Mouse (Mus musculus): ENCODE results near the gene S1pr1. TPM values are rescaled to one million over a fixed set of nuclear protein-coding genes. Genes with fewer than 3 reads are reported as not detected.

The S1pr1 gene
- total RNA-seq, 2 experiments from 2014 or later = 49.3 to 56.3 TPM

GRCm38 (mm10) chr3:115714049-115714435 lies 830 bp downstream of the S1pr1 start:
- intact Hi-C loops (cut with DNase I) = loop anchor here (2.0 to 5.0 kb wide), 2 partner anchors 52 to 173 kb away; partner anchors contain the start of gene Dph5
- DNase-seq (ENCODE audit: extremely low spot score in 1 of 2, low spot score in 2 of 2) = no peak

GRCm38 (mm10) chr3:115713417-115714048 lies 1.3 kb downstream of the S1pr1 start:
- intact Hi-C loops (cut with DNase I) = loop anchor here (2.0 to 5.0 kb wide), 2 partner anchors 51 to 173 kb away; partner anchors contain the start of gene Dph5
- DNase-seq (ENCODE audit: extremely low spot score in 1 of 2, low spot score in 2 of 2) = no peak

GRCm38 (mm10) chr3:115712808-115713200 lies 2.1 kb downstream of the S1pr1 start:
- peak; percentile 73 to 78 for DNase-seq (ENCODE audit: extremely low spot score in 1 of 2, low spot score in 2 of 2)
- intact Hi-C loops (cut with DNase I) = loop anchor here (5.0 kb wide), 1 partner anchor 51 kb away; no protein-coding TSS in a partner anchor

- no peak for DNase-seq (ENCODE audit: extremely low spot score in 1 of 2, low spot score in 2 of 2)
- intact Hi-C loops (cut with DNase I) = loop anchor here (5.0 kb wide), 1 partner anchor 50 kb away; no protein-coding TSS in a partner anchor
Measured at GRCm38 (mm10) chr3:115711924-115712807, 2.7 kb downstream of the S1pr1 start.

- peak in 1 of 2 experiments; percentile 34 for DNase-seq (ENCODE audit: extremely low spot score in 1 of 2, low spot score in 2 of 2)
- intact Hi-C loops (cut with DNase I) = loop anchor here (5.0 kb wide), 1 partner anchor 49 kb away; no protein-coding TSS in a partner anchor
Measured at GRCm38 (mm10) chr3:115711393-115711792, 3.5 kb downstream of the S1pr1 start.

- intact Hi-C loops (cut with DNase I) = loop anchor here (5.0 kb wide), 1 partner anchor 48 kb away; no protein-coding TSS in a partner anchor
- DNase-seq (ENCODE audit: extremely low spot score in 1 of 2, low spot score in 2 of 2) = no peak
Measured at GRCm38 (mm10) chr3:115710051-115710450, 4.8 kb downstream of the S1pr1 start.

GRCm38 (mm10) chr3:115709118-115709574 lies 5.7 kb downstream of the S1pr1 start:
- DNase-seq (ENCODE audit: extremely low spot score in 1 of 2, low spot score in 2 of 2) = no peak
- intact Hi-C loops (cut with DNase I) = no loop called here

GRCm38 (mm10) chr3:115706736-115707135 lies 8.1 kb downstream of the S1pr1 start:
- no peak for DNase-seq (ENCODE audit: extremely low spot score in 1 of 2, low spot score in 2 of 2)
- intact Hi-C loops (cut with DNase I) = no loop called here

GRCm38 (mm10) chr3:115704254-115704908 lies 10.5 kb downstream of the S1pr1 start:
- DNase-seq (ENCODE audit: extremely low spot score in 1 of 2, low spot score in 2 of 2) = no peak
- intact Hi-C loops (cut with DNase I) = no loop called here

GRCm38 (mm10) chr3:115703720-115704119 lies 11.2 kb downstream of the S1pr1 start:
- DNase-seq (ENCODE audit: extremely low spot score in 1 of 2, low spot score in 2 of 2) = no peak
- intact Hi-C loops (cut with DNase I) = no loop called here

- no peak for DNase-seq (ENCODE audit: extremely low spot score in 1 of 2, low spot score in 2 of 2)
- intact Hi-C loops (cut with DNase I) = no loop called here
Measured at GRCm38 (mm10) chr3:115702089-115702488, 12.8 kb downstream of the S1pr1 start.

GRCm38 (mm10) chr3:115695194-115695891 lies 19.5 kb downstream of the S1pr1 start:
- DNase-seq (ENCODE audit: extremely low spot score in 1 of 2, low spot score in 2 of 2) = no peak

GRCm38 (mm10) chr3:115694168-115694567 lies 20.7 kb downstream of the S1pr1 start:
- intact Hi-C loops (cut with DNase I) = no loop called here
- no peak for DNase-seq (ENCODE audit: extremely low spot score in 1 of 2, low spot score in 2 of 2)

More at GRCm38 (mm10) chr3:115695194-115695891, 19.5 kb downstream of the S1pr1 start:
- intact Hi-C loops (cut with DNase I) = no loop called here

- intact Hi-C loops (cut with DNase I) = no loop called here
- no peak for DNase-seq (ENCODE audit: extremely low spot score in 1 of 2, low spot score in 2 of 2)
Measured at GRCm38 (mm10) chr3:115693390-115693789, 21.5 kb downstream of the S1pr1 start.

- intact Hi-C loops (cut with DNase I) = no loop called here
- no peak for DNase-seq (ENCODE audit: extremely low spot score in 1 of 2, low spot score in 2 of 2)
Measured at GRCm38 (mm10) chr3:115692857-115693256, 22.0 kb downstream of the S1pr1 start.

GRCm38 (mm10) chr3:115692384-115692783 lies 22.5 kb downstream of the S1pr1 start:
- no peak for DNase-seq (ENCODE audit: extremely low spot score in 1 of 2, low spot score in 2 of 2)
- intact Hi-C loops (cut with DNase I) = no loop called here

GRCm38 (mm10) chr3:115689920-115690319 lies 25.0 kb downstream of the S1pr1 start:
- no peak for DNase-seq (ENCODE audit: extremely low spot score in 1 of 2, low spot score in 2 of 2)
- intact Hi-C loops (cut with DNase I) = no loop called here

GRCm38 (mm10) chr3:115689352-115689751 lies 25.5 kb downstream of the S1pr1 start:
- DNase-seq (ENCODE audit: extremely low spot score in 1 of 2, low spot score in 2 of 2) = no peak
- intact Hi-C loops (cut with DNase I) = no loop called here
